Mouse (Mus musculus) bone marrow macrophage, adult 2 months (primary cell): ENCODE data around the gene Tyms. TPM values are rescaled to one million over a fixed set of nuclear protein-coding genes. Genes with fewer than 3 reads are reported as not detected.

Source experiments
- H3K27ac ChIP-seq: 2 replicates; pipeline ENCODE4 v1.5.1; 2012; ENCODE audit warnings: low read depth, low read length; ENCODE audit not compliant: insufficient read depth
- H3K4me1 ChIP-seq: 2 replicates; pipeline ENCODE4 v1.6.1; 2012; ENCODE audit warnings: low read length; ENCODE audit not compliant: control insufficient read depth, insufficient read depth
- H3K4me3 ChIP-seq: 2 replicates; pipeline ENCODE4 v1.5.1; 2012; ENCODE audit warnings: mild to moderate bottlenecking, low read length, moderate library complexity; ENCODE audit not compliant: insufficient read depth
- CTCF ChIP-seq: IDR thresholded peaks from 2 replicates; pipeline ENCODE4 v1.5.1; 2012; ENCODE audit warnings: low read depth, mild to moderate bottlenecking, low read length, moderate library complexity
- POLR2A ChIP-seq: IDR thresholded peaks from 2 replicates; pipeline ENCODE4 v1.6.1; 2012; ENCODE audit warnings: mild to moderate bottlenecking, low read depth, low read length, borderline replicate concordance
- polyA plus RNA-seq: library from polyadenylated mRNA; stranded (reverse); fragments of >200 nt; gene quantifications from 2 replicates; pipeline ENCODE4 v1.2.4, GENCODE M21; 2012; ENCODE audit not compliant: missing spikeins, insufficient read depth, insufficient read length

The Tyms gene
- polyA plus RNA-seq, 1 experiment = 29.1 TPM

DNA sequence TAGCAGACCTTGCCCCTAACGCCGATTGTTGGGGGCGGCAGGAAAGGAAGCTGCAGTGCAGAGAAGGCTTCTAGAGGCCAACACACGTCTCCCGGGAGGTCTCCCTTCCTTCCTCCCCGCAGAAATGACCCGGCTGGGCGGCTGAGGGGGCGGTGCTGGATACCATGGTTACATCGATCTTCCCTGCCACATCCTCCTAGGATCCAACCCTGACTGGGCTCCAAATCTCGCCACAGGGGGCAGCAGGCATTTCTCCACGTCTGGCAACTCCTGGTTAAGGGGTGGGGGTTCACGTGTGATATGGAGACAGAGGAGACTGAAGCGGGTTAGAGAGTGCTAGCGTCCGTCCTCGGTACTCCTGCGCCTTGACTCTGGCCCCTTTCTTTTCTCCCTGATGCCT lies 37.7 kb upstream of the Tyms start:
- no peak for TF ChIP-seq CTCF
- TF ChIP-seq POLR2A = no peak
- no peak overlapping the region for H3K4me3 ChIP-seq
- no peak overlapping the region for H3K27ac ChIP-seq
- H3K4me1 ChIP-seq = no peaks in the 10 kb centered on the region

- no peaks in the 10 kb centered on the region for H3K4me1 ChIP-seq
- no peak overlapping the region for H3K27ac ChIP-seq
- no peak overlapping the region for H3K4me3 ChIP-seq
- TF ChIP-seq POLR2A (no peak), CTCF (no peak)
Observed at GRCm38 (mm10) chr5:30110371-30111060, 37.1 kb upstream of the Tyms start.

GRCm38 (mm10) chr5:30109899-30110298 lies 36.5 kb upstream of the Tyms start:
- Histone ChIP-seq H3K4me3 (no peak overlapping the region), H3K27ac (no peak overlapping the region), H3K4me1 (no peaks in the 10 kb centered on the region)
- TF ChIP-seq CTCF (no peak), POLR2A (no peak)

DNA sequence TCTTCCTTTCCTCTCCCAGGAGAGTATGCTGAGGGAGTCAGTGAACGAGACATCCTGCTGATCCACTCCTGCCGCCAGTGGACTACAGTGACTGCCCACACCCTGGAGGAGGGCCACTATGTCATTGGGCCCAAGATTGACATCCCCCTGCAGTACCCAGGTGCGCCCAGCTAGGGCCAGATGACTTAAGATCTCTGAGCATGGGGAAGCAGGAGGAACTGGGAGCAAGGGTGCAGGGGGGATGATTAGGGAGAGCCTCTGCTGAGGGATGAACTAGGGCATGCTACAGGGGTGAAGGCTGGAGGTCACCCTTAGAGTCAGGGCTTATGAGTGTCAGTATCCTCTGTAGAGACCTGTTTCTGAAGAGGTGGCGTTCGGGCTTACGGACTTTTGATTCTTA lies 34.8 kb upstream of the Tyms start:
- no peaks in the 10 kb centered on the region for H3K4me1 ChIP-seq
- H3K4me3 ChIP-seq = no peak overlapping the region
- no peak for TF ChIP-seq POLR2A
- TF ChIP-seq CTCF = no peak
- H3K27ac ChIP-seq = no peak overlapping the region

DNA sequence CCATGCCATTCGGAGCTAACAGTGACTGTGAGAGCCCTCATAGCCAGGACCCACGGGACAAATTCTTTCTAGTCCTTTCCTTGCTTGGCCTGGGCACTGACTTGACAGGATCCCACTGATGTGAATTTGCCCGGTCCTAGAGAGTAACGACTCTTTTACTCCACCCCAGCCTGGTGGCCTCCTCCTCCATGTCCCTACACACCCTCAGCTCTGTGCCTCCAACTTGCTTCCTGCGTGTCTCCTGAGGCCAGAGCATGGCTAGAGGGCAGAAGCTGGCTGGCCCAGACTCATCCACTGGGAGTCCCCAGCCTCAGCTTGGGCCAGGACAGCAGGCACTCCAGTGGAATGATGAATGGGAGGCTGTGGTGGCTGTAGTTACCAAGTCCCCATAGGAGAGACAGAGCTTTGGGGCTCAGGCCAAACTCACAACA lies 34.2 kb upstream of the Tyms start:
- no peak for TF ChIP-seq CTCF
- TF ChIP-seq POLR2A = no peak
- Histone ChIP-seq H3K4me3 (no peak overlapping the region), H3K27ac (no peak overlapping the region), H3K4me1 (no peaks in the 10 kb centered on the region)

GRCm38 (mm10) chr5:30107186-30107585 lies 33.8 kb upstream of the Tyms start:
- TF ChIP-seq POLR2A = no peak
- no peak for TF ChIP-seq CTCF
- Histone ChIP-seq H3K4me1 (no peaks in the 10 kb centered on the region), H3K4me3 (no peak overlapping the region), H3K27ac (no peak overlapping the region)

DNA sequence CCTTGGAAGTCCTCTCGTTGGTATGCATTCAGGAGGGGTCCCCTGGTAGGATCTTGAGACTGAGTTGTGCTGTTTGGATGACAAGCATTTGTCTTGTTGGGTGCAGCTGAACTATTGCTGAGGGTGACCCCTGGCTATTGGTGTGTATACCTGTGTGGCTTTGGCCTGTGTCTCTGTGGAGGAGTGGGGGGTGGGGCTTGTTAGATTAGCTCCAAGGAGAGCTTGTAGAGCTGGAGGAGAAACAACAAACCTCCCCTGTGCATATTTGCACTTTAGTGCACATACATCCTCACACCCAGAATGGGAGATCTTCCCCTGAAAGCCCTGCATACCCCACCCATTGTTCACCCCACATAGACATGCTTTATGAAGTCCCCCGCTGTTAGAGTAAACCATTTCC lies 33.3 kb upstream of the Tyms start:
- TF ChIP-seq POLR2A (no peak), CTCF (no peak)
- H3K27ac ChIP-seq = no peak overlapping the region
- H3K4me1 ChIP-seq = no peaks in the 10 kb centered on the region
- H3K4me3 ChIP-seq = no peak overlapping the region

DNA sequence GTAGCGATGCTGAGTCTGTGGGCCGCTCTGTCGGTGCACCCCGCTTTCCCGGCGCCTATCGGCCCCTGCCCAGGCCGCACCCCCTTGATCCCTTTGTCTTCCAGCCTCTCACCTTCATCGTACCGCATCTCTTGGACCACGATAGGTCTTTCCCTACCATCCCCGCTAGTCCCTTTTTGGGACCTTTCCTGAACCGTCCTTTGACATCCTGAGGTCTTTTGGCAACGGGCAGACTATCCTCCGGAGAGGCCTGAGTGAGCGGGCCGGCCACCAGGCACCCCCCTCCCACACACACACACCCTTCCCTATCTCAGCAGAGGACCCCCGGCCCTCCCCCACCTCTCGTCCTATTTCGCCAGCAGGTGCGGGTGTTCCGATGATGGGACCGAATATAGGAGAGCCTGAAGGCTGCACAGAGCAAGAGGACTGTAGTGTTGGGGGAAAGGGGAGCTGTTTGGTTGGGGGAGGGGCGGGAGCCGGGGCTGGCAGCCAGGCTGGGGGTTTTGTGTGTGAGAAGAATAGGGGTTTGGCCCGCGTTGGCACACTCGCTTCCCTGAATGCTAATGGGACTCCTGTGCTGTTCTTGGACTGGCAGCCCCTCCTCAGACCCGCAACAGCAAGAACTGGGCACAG lies 32.4 kb upstream of the Tyms start, which contains the start of gene 3110082J24Rik:
Gene 3110082J24Rik, minus strand, starts transcription at position 419 of the 633 bp plus-strand sequence.
- no peak within 1 kb of the TSS for H3K4me3 ChIP-seq
- H3K27ac ChIP-seq = no peak within 1 kb of the TSS
- TF ChIP-seq POLR2A = no peak
- no peak for TF ChIP-seq CTCF
- H3K4me1 ChIP-seq = no peaks in the 10 kb centered on the region

DNA sequence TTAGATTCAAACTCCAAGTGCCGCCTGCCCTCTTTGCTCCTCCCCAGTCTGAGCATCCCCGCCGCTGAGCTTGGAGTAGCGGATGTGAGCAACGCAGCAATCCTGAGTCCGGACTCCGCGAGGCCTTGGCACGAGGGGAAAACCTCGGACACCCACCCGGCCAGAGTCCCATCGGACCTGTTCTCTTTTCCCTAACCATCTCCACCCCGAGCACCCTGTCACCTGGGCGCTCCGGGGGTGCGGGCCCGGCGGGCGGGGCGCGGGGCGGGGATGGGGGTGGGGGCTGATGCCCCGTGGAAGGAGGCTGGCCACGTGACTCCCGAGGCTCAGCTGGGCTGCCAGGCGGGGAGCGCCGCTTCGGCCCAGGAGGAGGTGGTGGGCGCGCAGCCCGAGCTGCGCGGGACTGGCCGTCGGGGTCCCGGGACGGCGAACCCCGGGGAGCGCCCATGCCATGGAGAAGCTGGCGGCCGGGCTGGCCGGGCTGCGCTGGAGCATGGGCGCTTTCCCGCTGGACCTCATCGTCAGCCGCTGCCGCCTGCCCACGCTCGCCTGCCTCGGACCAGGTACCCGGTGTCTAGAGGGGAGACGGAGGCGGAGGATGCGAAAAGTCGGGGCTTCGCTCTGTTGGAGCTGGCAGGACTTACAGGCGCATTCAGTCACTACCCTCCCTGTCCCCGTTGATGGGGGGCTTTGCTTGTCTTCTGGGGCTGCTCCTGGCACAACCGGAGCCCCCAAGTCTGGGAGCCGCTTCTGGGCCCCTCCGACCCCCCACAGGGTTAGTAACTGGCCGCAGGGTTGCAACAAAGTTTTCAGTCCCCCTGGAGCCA lies 31.6 kb upstream of the Tyms start, which contains the start of gene Garem2:
Gene Garem2, plus strand, starts transcription at position 321 of the 827 bp plus-strand sequence.
- Histone ChIP-seq H3K4me1 (no peaks in the 10 kb centered on the region), H3K4me3 (no peak within 1 kb of the TSS), H3K27ac (no peak within 1 kb of the TSS)
- TF ChIP-seq POLR2A (no peak), CTCF (no peak)
